Mouse (Mus musculus): ENCODE results near the gene Gjb4. TPM values are rescaled to one million over a fixed set of nuclear protein-coding genes. Genes with fewer than 3 reads are reported as not detected.

Gene Gjb4
- polyA plus RNA-seq, 2 experiments = 0.08 to 0.25 TPM

DNA sequence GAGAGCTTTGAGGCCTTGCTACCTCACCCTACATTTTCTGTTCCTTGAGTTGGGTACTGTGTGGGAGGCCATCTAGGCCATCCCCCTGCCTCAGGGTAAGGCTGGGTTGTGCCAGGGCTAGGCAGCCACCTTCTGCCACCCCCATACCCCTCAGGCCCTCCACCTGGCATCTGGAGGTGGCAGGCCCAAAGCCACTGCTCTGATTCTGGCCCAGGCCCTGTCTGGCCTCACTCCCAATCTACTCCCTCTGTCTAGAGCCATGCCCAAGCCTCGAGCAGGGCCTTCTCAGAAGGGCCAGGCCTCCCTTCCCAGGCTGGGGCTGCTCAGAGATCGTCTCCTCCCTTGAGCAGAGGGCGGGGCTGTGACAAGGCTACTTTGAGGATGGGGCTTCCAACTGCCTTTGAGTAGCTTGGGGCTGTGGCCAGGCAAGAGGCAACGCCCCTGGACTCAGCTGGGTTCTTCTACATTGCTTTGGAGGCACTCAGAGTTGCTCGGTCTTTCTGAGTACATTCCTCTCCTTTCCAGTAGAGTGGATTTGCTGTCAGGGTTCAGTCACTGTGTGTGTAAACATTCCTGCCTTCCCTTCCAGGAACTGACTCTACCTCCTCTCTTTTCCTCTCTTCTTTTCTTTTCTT, 18.9 kb downstream of the Gjb4 start:
- WGBS = 22% methylated on average over 5 of the region's 5 CpGs
- no peak for TF ChIP-seq POLR2A (IDR thresholded peaks at IDR 0.05; ENCODE audit: borderline replicate concordance, extremely low read depth, insufficient read depth, insufficient read length)
- H3K4me2 ChIP-seq (replicated peaks; ENCODE audit: low read depth, low read length, severe bottlenecking) = no peak overlapping the region
- H3K36me3 ChIP-seq (ENCODE audit: control insufficient read depth, insufficient read depth, low read length) = no peaks in the 10 kb centered on the region
- H3K27ac ChIP-seq (replicated peaks; ENCODE audit: low read depth, low read length) = no peak overlapping the region
- H3K9ac ChIP-seq (ENCODE audit: low read depth, low read length, severe bottlenecking) = no peak overlapping the region
- H3K4me3 ChIP-seq (replicated peaks; ENCODE audit: low read length) = no peak overlapping the region
- no peaks in the 10 kb centered on the region for H3K9me3 ChIP-seq (ENCODE audit: control insufficient read depth, low read length)
- DNase-seq (ENCODE audit: low spot score) (no peak), ATAC-seq (ENCODE audit: low FRiP score, low read depth) (no peak)
- peaks cover 4% of the 10 kb centered on the region; the same call in 1 of the 2 replicates for H3K4me1 ChIP-seq (ENCODE audit: control insufficient read depth, insufficient read depth, low read length)
- H3K27me3 ChIP-seq (ENCODE audit: control insufficient read depth, insufficient read depth, low read length) = peaks cover 30% of the 10 kb centered on the region

DNA sequence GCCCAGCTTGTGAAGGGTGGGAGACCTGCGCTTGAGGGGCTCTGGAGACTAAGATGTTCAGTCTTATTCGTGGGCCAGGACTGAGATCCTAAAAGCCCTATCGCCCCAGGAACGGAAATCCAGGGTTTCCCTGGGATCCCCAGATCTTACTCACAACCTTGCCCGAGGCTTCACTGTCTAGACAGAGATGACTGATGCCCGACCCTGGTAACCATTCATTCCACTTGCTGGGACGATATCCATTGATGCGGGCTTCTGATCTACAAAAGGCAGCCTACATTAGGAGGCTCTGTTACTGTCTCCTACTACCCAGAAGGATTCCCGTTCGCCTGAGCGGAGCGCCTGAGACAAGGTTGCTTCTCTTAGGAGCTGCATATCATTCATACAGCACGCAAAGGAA, 22.7 kb downstream of the Gjb4 start:
- ATAC-seq (ENCODE audit: low FRiP score, low read depth) (no peak), DNase-seq (ENCODE audit: low spot score) (no peak)
- H3K9me3 ChIP-seq (ENCODE audit: control insufficient read depth, low read length) = no peaks in the 10 kb centered on the region
- H3K36me3 ChIP-seq (ENCODE audit: control insufficient read depth, insufficient read depth, low read length) = no peaks in the 10 kb centered on the region
- WGBS = 17% methylated on average over 13 of the region's 13 CpGs
- no peak overlapping the region for H3K4me3 ChIP-seq (replicated peaks; ENCODE audit: low read length)
- TF ChIP-seq POLR2A (IDR thresholded peaks at IDR 0.05; ENCODE audit: borderline replicate concordance, extremely low read depth, insufficient read depth, insufficient read length) = no peak
- H3K27ac ChIP-seq (replicated peaks; ENCODE audit: low read depth, low read length) = no peak overlapping the region
- peaks cover 54% of the 10 kb centered on the region for H3K27me3 ChIP-seq (ENCODE audit: control insufficient read depth, insufficient read depth, low read length)
- no peak overlapping the region for H3K9ac ChIP-seq (ENCODE audit: low read depth, low read length, severe bottlenecking)
- peaks cover 4% of the 10 kb centered on the region; the same call in 1 of the 2 replicates for H3K4me1 ChIP-seq (ENCODE audit: control insufficient read depth, insufficient read depth, low read length)
- H3K4me2 ChIP-seq (replicated peaks; ENCODE audit: low read depth, low read length, severe bottlenecking) = no peak overlapping the region

DNA sequence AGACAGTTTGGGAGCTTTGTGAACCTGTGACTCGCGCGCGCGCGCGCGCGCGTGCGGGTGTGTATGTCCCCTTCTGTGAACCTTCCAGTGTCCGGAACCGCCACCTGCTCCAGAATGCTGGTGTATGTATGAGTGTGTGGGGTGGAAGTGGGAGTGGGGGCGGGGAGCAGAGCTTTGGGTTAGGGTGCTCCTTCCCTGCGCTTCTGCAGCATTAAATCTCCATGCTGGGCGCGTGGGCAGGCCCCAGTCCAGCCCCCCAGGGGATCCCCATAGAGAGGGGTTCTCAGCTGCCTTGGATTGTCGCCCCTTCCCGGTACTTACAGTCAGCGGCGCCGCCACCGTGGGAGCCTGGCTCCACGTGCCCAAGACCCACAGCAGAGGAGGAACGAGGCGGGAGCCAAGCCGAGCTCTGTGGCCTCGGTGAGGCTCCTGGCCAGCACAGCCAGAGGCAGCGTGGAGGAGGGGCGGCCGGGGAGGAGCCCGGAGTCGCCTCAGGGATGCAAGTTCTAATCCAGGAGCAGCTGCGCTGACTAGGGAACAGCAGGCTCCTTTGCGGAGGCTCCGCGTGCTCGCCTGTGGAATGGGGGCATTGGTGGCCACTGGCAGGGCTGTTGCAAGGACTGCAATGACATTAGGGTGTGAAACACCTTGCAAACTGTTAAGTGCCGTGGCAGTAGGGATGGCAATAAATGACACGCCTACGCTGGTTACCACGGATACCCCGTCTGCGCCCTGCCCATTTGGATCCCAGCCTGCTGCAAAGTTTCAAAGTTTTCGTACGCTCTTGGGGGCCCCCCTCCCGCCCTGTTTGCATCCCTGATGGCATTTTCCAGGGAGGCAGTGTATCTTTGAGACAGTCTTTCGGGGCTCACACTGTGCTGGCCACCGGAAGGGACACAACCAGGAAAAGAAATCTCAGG, 23.4 kb downstream of the Gjb4 start, which contains the start of gene Gjb3:
Gene Gjb3 (minus strand): TSS at position 664 of the 920 bp plus-strand sequence.
- Histone ChIP-seq H3K4me2 (replicated peaks; ENCODE audit: low read depth, low read length, severe bottlenecking) (peak within 1 kb of the TSS; percentile 37), H3K4me1 (ENCODE audit: control insufficient read depth, insufficient read depth, low read length) (peaks cover 4% of the 10 kb centered on the region; the same call in 1 of the 2 replicates), H3K4me3 (replicated peaks; ENCODE audit: low read length) (peak within 1 kb of the TSS; percentile 23), H3K27me3 (ENCODE audit: control insufficient read depth, insufficient read depth, low read length) (peaks cover 59% of the 10 kb centered on the region), H3K36me3 (ENCODE audit: control insufficient read depth, insufficient read depth, low read length) (no peaks in the 10 kb centered on the region), H3K9me3 (ENCODE audit: control insufficient read depth, low read length) (no peaks in the 10 kb centered on the region), H3K9ac (ENCODE audit: low read depth, low read length, severe bottlenecking) (no peak within 1 kb of the TSS), H3K27ac (replicated peaks; ENCODE audit: low read depth, low read length) (no peak within 1 kb of the TSS)
- DNase-seq (ENCODE audit: low spot score) (no peak), ATAC-seq (ENCODE audit: low FRiP score, low read depth) (no peak)
- no peak for TF ChIP-seq POLR2A (IDR thresholded peaks at IDR 0.05; ENCODE audit: borderline replicate concordance, extremely low read depth, insufficient read depth, insufficient read length)
- WGBS = 2% methylated on average over 43 of the region's 49 CpGs

DNA sequence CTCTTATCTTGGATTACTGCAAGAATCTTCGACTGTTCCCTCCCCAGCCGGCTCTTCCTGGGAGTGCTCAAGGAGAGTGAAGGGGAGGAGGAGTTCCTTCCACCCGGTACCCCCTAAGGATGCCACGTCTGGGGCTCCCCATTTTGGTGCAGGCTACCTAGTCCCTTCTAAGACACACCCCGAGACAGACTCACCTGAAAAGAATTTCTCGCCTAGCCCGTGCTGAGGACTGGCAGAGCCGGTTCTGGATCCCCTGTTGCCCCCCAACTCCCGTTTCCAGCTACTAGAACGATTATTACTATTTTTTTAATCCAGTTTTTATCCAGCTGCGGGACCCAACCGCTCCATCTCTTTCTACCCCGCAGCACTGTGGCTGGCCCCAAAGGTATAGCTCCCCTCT, 24.1 kb downstream of the Gjb4 start:
- peaks cover 59% of the 10 kb centered on the region for H3K27me3 ChIP-seq (ENCODE audit: control insufficient read depth, insufficient read depth, low read length)
- peaks cover 4% of the 10 kb centered on the region; the same call in 1 of the 2 replicates for H3K4me1 ChIP-seq (ENCODE audit: control insufficient read depth, insufficient read depth, low read length)
- TF ChIP-seq POLR2A (IDR thresholded peaks at IDR 0.05; ENCODE audit: borderline replicate concordance, extremely low read depth, insufficient read depth, insufficient read length) = no peak
- ATAC-seq (ENCODE audit: low FRiP score, low read depth) (no peak), DNase-seq (ENCODE audit: low spot score) (no peak)
- H3K36me3 ChIP-seq (ENCODE audit: control insufficient read depth, insufficient read depth, low read length) = no peaks in the 10 kb centered on the region
- H3K9me3 ChIP-seq (ENCODE audit: control insufficient read depth, low read length) = no peaks in the 10 kb centered on the region
- 4% methylated on average over 13 of the region's 13 CpGs for WGBS
- H3K9ac ChIP-seq (ENCODE audit: low read depth, low read length, severe bottlenecking) = no peak overlapping the region
- no peak overlapping the region for H3K27ac ChIP-seq (replicated peaks; ENCODE audit: low read depth, low read length)
- H3K4me2 ChIP-seq (replicated peaks; ENCODE audit: low read depth, low read length, severe bottlenecking) = peak overlapping the region; percentile 37; the same call in 1 of the 2 replicates
- peak overlapping the region; percentile 23; the same call in 1 of the 2 replicates for H3K4me3 ChIP-seq (replicated peaks; ENCODE audit: low read length)

DNA sequence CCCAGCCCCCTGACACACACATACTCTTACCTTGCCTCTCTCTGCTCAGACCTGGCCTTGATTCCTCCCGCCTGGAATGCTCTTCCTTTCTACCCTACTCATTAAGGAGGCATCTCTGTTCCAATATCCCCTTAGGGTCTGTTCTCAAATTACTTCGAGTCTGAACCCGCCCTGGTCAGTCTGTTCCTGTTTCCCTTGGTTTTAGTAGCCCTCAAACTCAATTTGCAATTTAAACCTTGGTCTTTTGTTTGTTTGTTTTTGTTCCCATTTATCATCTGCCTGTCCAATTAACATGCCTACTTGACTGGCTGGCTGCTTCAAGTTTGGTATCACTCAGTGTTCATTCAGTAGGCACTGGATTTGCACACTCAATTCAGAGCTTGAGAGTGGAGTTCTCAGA, 24.8 kb downstream of the Gjb4 start:
- Histone ChIP-seq H3K36me3 (ENCODE audit: control insufficient read depth, insufficient read depth, low read length) (no peaks in the 10 kb centered on the region), H3K9me3 (ENCODE audit: control insufficient read depth, low read length) (no peaks in the 10 kb centered on the region), H3K4me3 (replicated peaks; ENCODE audit: low read length) (no peak overlapping the region), H3K4me1 (ENCODE audit: control insufficient read depth, insufficient read depth, low read length) (peaks cover 4% of the 10 kb centered on the region; the same call in 1 of the 2 replicates), H3K27me3 (ENCODE audit: control insufficient read depth, insufficient read depth, low read length) (peaks cover 59% of the 10 kb centered on the region), H3K27ac (replicated peaks; ENCODE audit: low read depth, low read length) (no peak overlapping the region), H3K9ac (ENCODE audit: low read depth, low read length, severe bottlenecking) (no peak overlapping the region), H3K4me2 (replicated peaks; ENCODE audit: low read depth, low read length, severe bottlenecking) (no peak overlapping the region)
- ATAC-seq (ENCODE audit: low FRiP score, low read depth) (no peak), DNase-seq (ENCODE audit: low spot score) (no peak)
- 1% methylated on average over 3 of the region's 3 CpGs for WGBS
- no peak for TF ChIP-seq POLR2A (IDR thresholded peaks at IDR 0.05; ENCODE audit: borderline replicate concordance, extremely low read depth, insufficient read depth, insufficient read length)

All from limb, embryonic 14.5 days (tissue).